Mouse (Mus musculus): ENCODE measurements around the gene Ano9. TPM values are rescaled to one million over a fixed set of nuclear protein-coding genes. Genes with fewer than 3 reads are reported as not detected.

Gene Ano9
- polyA plus RNA-seq, 1 experiment from 2014 or later, result 0.48 TPM

- ATAC-seq (ENCODE audit: low FRiP score) (no peak), DNase-seq (ENCODE audit: low spot score) (no peak)
- Histone ChIP-seq H3K9ac (ENCODE audit: low read depth, low read length) (no peak overlapping the region), H3K36me3 (ENCODE audit: control insufficient read depth, insufficient read depth, low read length) (peaks cover 11% of the 10 kb centered on the region), H3K4me3 (ENCODE audit: low read depth, low read length) (no peak overlapping the region), H3K9me3 (ENCODE audit: control insufficient read depth, low read length) (no peaks in the 10 kb centered on the region), H3K27me3 (ENCODE audit: control insufficient read depth, insufficient read depth, low read length) (no peaks in the 10 kb centered on the region), H3K4me2 (replicated peaks; ENCODE audit: low read depth, low read length) (no peak overlapping the region), H3K4me1 (replicated peaks; ENCODE audit: control insufficient read depth, insufficient read depth, low read length) (0 out of 2 replicates have a peak, but pooled peaks cover 10% of the 10 kb centered on the region), H3K27ac (ENCODE audit: low read depth, low read length) (no peak overlapping the region)
- WGBS, result 86% methylated on average over 7 of the region's 7 CpGs
Observed at GRCm38 (mm10) chr7:141062525-141062924, 55.1 kb downstream of the Ano9 start.

DNA sequence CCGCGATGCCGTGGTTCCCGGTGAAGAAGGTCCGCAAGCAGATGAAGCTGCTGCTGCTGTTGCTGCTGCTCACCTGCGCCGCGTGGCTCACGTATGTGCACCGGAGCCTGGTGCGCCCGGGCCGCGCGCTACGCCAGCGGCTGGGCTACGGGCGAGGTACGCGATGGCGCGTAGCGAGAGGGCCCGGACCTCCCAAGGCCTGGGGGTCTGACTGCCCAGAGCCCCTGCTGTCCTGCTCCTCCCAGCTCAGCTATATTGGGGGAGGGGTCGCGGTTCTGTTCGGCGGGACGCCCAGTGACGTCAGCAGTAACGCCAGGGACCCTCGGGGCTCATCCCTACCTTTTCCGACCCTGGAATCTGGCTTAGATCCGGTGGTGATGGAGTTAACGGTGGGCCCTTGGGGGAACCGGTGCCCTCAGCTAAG is 56.3 kb downstream of the Ano9 start:
- Histone ChIP-seq H3K27me3 (ENCODE audit: control insufficient read depth, insufficient read depth, low read length) (no peaks in the 10 kb centered on the region), H3K9ac (ENCODE audit: low read depth, low read length) (peak overlapping the region; percentile 98), H3K4me3 (ENCODE audit: low read depth, low read length) (peak overlapping the region; percentile 88), H3K27ac (ENCODE audit: low read depth, low read length) (peak overlapping the region; percentile 79), H3K9me3 (ENCODE audit: control insufficient read depth, low read length) (no peaks in the 10 kb centered on the region), H3K4me2 (replicated peaks; ENCODE audit: low read depth, low read length) (peak overlapping the region; percentile 73), H3K36me3 (ENCODE audit: control insufficient read depth, insufficient read depth, low read length) (peaks cover 11% of the 10 kb centered on the region), H3K4me1 (replicated peaks; ENCODE audit: control insufficient read depth, insufficient read depth, low read length) (0 out of 2 replicates have a peak, but pooled peaks cover 10% of the 10 kb centered on the region)
- DNase-seq (ENCODE audit: low spot score) (peak; percentile 71), ATAC-seq (ENCODE audit: low FRiP score) (peak; percentile 76)
- under 1% methylated on average over 36 of the region's 37 CpGs for WGBS

DNA sequence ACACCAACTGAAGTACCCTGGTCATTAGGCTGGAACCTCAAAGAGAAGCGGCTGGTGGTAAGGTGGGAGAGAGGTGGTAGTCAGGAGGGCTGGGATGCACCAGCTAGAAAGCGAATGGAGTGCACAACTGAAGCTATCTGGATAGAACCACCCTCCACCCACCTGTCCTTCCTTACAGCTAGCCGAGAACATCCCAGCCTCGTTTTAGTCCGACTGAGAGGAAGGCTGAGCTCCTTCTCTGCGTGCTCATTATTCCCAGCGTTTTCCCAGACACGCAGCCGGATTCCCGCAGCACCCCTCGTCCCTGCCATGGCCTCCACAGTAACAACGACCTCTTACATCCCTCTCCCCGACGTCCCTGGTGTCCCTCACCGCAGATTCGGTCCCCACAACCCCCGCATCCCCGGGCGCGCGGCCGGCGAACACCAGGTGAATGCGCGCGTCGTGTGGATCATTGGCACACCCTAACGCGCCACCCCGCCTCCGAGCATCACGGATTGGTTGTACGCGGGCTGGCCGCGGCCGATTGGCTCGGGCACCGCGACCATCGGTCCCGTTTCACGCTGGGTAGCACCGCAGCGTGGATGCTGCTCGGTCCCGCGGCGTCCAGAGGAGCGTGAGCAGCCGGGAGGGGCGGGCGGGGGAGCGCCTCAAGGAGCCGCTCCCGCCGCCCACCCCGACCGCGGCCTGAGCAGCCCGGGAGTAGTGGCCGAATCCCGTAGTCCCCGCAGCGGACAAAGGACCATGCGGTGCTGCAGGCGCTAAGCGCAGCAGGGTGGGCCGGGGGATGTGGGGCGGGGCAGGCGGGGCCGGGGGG is 57.0 kb downstream of the Ano9 start, which contains the start of gene B4galnt4:
TSS of gene B4galnt4 (plus strand) at position 679 of the 817 bp plus-strand sequence.
- Histone ChIP-seq H3K27ac (ENCODE audit: low read depth, low read length) (peak within 1 kb of the TSS; percentile 79), H3K4me2 (replicated peaks; ENCODE audit: low read depth, low read length) (peak within 1 kb of the TSS; percentile 73), H3K4me3 (ENCODE audit: low read depth, low read length) (peak within 1 kb of the TSS; percentile 88), H3K9ac (ENCODE audit: low read depth, low read length) (peak within 1 kb of the TSS; percentile 98), H3K9me3 (ENCODE audit: control insufficient read depth, low read length) (no peaks in the 10 kb centered on the region), H3K4me1 (replicated peaks; ENCODE audit: control insufficient read depth, insufficient read depth, low read length) (0 out of 2 replicates have a peak, but pooled peaks cover 10% of the 10 kb centered on the region), H3K36me3 (ENCODE audit: control insufficient read depth, insufficient read depth, low read length) (peaks cover 11% of the 10 kb centered on the region), H3K27me3 (ENCODE audit: control insufficient read depth, insufficient read depth, low read length) (no peaks in the 10 kb centered on the region)
- ATAC-seq (ENCODE audit: low FRiP score), result peak; percentile 98
- DNase-seq (ENCODE audit: low spot score), result peak; percentile 90
- WGBS, result under 1% methylated on average over 62 of the region's 72 CpGs

- H3K4me1 ChIP-seq (replicated peaks; ENCODE audit: control insufficient read depth, insufficient read depth, low read length), result 0 out of 2 replicates have a peak, but pooled peaks cover 10% of the 10 kb centered on the region
- H3K4me2 ChIP-seq (replicated peaks; ENCODE audit: low read depth, low read length), result peak overlapping the region; percentile 73
- H3K4me3 ChIP-seq (ENCODE audit: low read depth, low read length), result peak overlapping the region; percentile 88
- ATAC-seq (ENCODE audit: low FRiP score) (no peak), DNase-seq (ENCODE audit: low spot score) (no peak)
- H3K27ac ChIP-seq (ENCODE audit: low read depth, low read length), result peak overlapping the region; percentile 79; the same call in 1 of the 2 replicates
- H3K27me3 ChIP-seq (ENCODE audit: control insufficient read depth, insufficient read depth, low read length), result no peaks in the 10 kb centered on the region
- H3K9me3 ChIP-seq (ENCODE audit: control insufficient read depth, low read length), result no peaks in the 10 kb centered on the region
- peak overlapping the region; percentile 98 for H3K9ac ChIP-seq (ENCODE audit: low read depth, low read length)
- H3K36me3 ChIP-seq (ENCODE audit: control insufficient read depth, insufficient read depth, low read length), result peaks cover 5% of the 10 kb centered on the region
- 79% methylated on average over 2 of the region's 2 CpGs for WGBS
Observed at GRCm38 (mm10) chr7:141059929-141060328, 57.7 kb downstream of the Ano9 start.

DNA sequence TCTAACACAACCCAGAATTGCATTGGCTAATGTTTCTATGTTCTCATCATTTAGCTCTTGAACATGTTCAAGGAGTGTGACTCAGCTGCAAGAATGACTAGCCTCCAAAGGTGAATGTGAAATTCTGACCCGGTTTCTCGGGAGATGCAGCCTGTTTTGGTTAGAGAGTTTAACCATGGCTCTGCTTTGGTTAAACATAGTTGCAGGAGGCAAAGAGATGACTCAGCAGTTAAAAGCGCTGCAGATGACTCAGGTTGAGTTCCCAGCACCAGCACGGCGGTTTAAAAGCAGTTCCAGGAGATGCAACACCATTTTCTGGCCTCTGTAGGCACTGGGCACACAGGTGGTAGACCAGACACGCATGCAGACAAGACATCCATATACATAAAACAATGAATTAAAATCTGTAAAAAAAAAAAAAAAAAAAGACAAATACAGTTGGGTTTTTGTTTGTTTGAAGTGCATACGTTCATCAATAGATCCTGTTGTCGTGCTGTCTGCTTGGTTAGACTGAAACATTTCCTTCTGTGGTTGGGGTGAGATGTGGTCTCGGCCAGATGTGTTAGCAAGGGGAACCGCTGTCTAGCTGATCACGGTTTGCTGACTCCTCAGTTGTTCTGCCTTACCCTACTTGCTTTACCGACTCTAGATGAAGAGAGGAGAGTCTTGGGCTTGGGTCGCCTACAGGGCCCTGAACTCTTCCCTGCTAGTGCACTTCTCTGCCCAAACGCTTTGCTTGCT is 58.8 kb downstream of the Ano9 start:
- Histone ChIP-seq H3K4me2 (replicated peaks; ENCODE audit: low read depth, low read length) (no peak overlapping the region), H3K4me1 (replicated peaks; ENCODE audit: control insufficient read depth, insufficient read depth, low read length) (0 out of 2 replicates have a peak, but pooled peaks cover 10% of the 10 kb centered on the region), H3K4me3 (ENCODE audit: low read depth, low read length) (no peak overlapping the region), H3K9ac (ENCODE audit: low read depth, low read length) (no peak overlapping the region), H3K36me3 (ENCODE audit: control insufficient read depth, insufficient read depth, low read length) (no peaks in the 10 kb centered on the region), H3K27ac (ENCODE audit: low read depth, low read length) (no peak overlapping the region), H3K27me3 (ENCODE audit: control insufficient read depth, insufficient read depth, low read length) (no peaks in the 10 kb centered on the region), H3K9me3 (ENCODE audit: control insufficient read depth, low read length) (no peaks in the 10 kb centered on the region)
- ATAC-seq (ENCODE audit: low FRiP score) (no peak), DNase-seq (ENCODE audit: low spot score) (no peak)
- whole genome bisulfite sequencing, result 94% methylated on average over 14 of the region's 14 CpGs

- no peak overlapping the region for H3K4me3 ChIP-seq (ENCODE audit: low read depth, low read length)
- H3K9ac ChIP-seq (ENCODE audit: low read depth, low read length), result no peak overlapping the region
- H3K9me3 ChIP-seq (ENCODE audit: control insufficient read depth, low read length), result no peaks in the 10 kb centered on the region
- ATAC-seq (ENCODE audit: low FRiP score) (no peak), DNase-seq (ENCODE audit: low spot score) (no peak)
- 0 out of 2 replicates have a peak, but pooled peaks cover 10% of the 10 kb centered on the region for H3K4me1 ChIP-seq (replicated peaks; ENCODE audit: control insufficient read depth, insufficient read depth, low read length)
- 93% methylated on average over 1 of the region's 1 CpGs for WGBS
- H3K4me2 ChIP-seq (replicated peaks; ENCODE audit: low read depth, low read length), result no peak overlapping the region
- H3K36me3 ChIP-seq (ENCODE audit: control insufficient read depth, insufficient read depth, low read length), result no peaks in the 10 kb centered on the region
- H3K27me3 ChIP-seq (ENCODE audit: control insufficient read depth, insufficient read depth, low read length), result no peaks in the 10 kb centered on the region
- H3K27ac ChIP-seq (ENCODE audit: low read depth, low read length), result no peak overlapping the region
Observed at GRCm38 (mm10) chr7:141057541-141057940, 60.1 kb downstream of the Ano9 start.

GRCm38 (mm10) chr7:141056976-141057375 is 60.6 kb downstream of the Ano9 start:
- H3K4me1 ChIP-seq (replicated peaks; ENCODE audit: control insufficient read depth, insufficient read depth, low read length), result 0 out of 2 replicates have a peak, but pooled peaks cover 8% of the 10 kb centered on the region
- H3K9me3 ChIP-seq (ENCODE audit: control insufficient read depth, low read length), result no peaks in the 10 kb centered on the region
- no peak overlapping the region for H3K4me3 ChIP-seq (ENCODE audit: low read depth, low read length)
- 91% methylated on average over 6 of the region's 6 CpGs for WGBS
- H3K27ac ChIP-seq (ENCODE audit: low read depth, low read length), result no peak overlapping the region
- H3K9ac ChIP-seq (ENCODE audit: low read depth, low read length), result no peak overlapping the region
- ATAC-seq (ENCODE audit: low FRiP score) (no peak), DNase-seq (ENCODE audit: low spot score) (no peak)
- H3K4me2 ChIP-seq (replicated peaks; ENCODE audit: low read depth, low read length), result no peak overlapping the region
- H3K36me3 ChIP-seq (ENCODE audit: control insufficient read depth, insufficient read depth, low read length), result no peaks in the 10 kb centered on the region
- H3K27me3 ChIP-seq (ENCODE audit: control insufficient read depth, insufficient read depth, low read length), result no peaks in the 10 kb centered on the region

- H3K4me3 ChIP-seq (ENCODE audit: low read depth, low read length), result no peak overlapping the region
- H3K9ac ChIP-seq (ENCODE audit: low read depth, low read length), result no peak overlapping the region
- no peaks in the 10 kb centered on the region for H3K36me3 ChIP-seq (ENCODE audit: control insufficient read depth, insufficient read depth, low read length)
- no peak overlapping the region for H3K4me2 ChIP-seq (replicated peaks; ENCODE audit: low read depth, low read length)
- H3K27me3 ChIP-seq (ENCODE audit: control insufficient read depth, insufficient read depth, low read length), result no peaks in the 10 kb centered on the region
- H3K27ac ChIP-seq (ENCODE audit: low read depth, low read length), result no peak overlapping the region
- WGBS, result 90% methylated on average over 4 of the region's 4 CpGs
- no peaks in the 10 kb centered on the region for H3K9me3 ChIP-seq (ENCODE audit: control insufficient read depth, low read length)
- no peak for DNase-seq (ENCODE audit: low spot score)
- H3K4me1 ChIP-seq (replicated peaks; ENCODE audit: control insufficient read depth, insufficient read depth, low read length), result 0 out of 2 replicates have a peak, but pooled peaks cover 5% of the 10 kb centered on the region
- ATAC-seq (ENCODE audit: low FRiP score), result no peak
Observed at GRCm38 (mm10) chr7:141055785-141056184, 61.8 kb downstream of the Ano9 start.
